Mouse (Mus musculus) kidney, embryonic 14.5 days (tissue): ENCODE results near the gene Hapln4. TPM values are rescaled to one million over a fixed set of nuclear protein-coding genes. Genes with fewer than 3 reads are reported as not detected.
A peak's percentile ranks its signal among the peaks of the same experiment; 100 is the strongest.

Experiments
- ATAC-seq: fragments of 200-750 bp; cut with Nextera tagmentation; 2 replicates; pipeline ENCODE4 v1.8.0; 2017; ENCODE audit warnings: moderate number of reproducible peaks, mild to moderate bottlenecking, moderate TSS enrichment, moderate library complexity; ENCODE audit not compliant: low FRiP score, low TSS enrichment
- H3K27ac ChIP-seq: fragments of 300-500 bp; sonication (generic); 2 replicates; pipeline ENCODE4 v1.5.1; 2014; ENCODE audit warnings: low read depth, mild to moderate bottlenecking, low read length, moderate library complexity, mixed read lengths
- H3K27me3 ChIP-seq: fragments of 300-500 bp; sonication (generic); 2 replicates; pipeline ENCODE4 v1.6.1; 2014; ENCODE audit warnings: mild to moderate bottlenecking, low read length; ENCODE audit not compliant: control insufficient read depth, insufficient read depth
- H3K36me3 ChIP-seq: fragments of 300-500 bp; sonication (generic); 2 replicates; pipeline ENCODE4 v1.6.1; 2014; ENCODE audit warnings: low read length, mixed read lengths; ENCODE audit not compliant: control insufficient read depth, insufficient read depth
- H3K4me1 ChIP-seq: fragments of 300-500 bp; sonication (generic); 2 replicates; pipeline ENCODE4 v1.6.1; 2014; ENCODE audit warnings: low read length, mixed read lengths; ENCODE audit not compliant: control insufficient read depth, insufficient read depth
- H3K4me2 ChIP-seq: fragments of 300-500 bp; sonication (generic); replicated peaks from 2 replicates; pipeline ENCODE4 v1.6.1; 2014; ENCODE audit warnings: low read depth, mild to moderate bottlenecking, low read length
- H3K4me3 ChIP-seq: fragments of 300-500 bp; sonication (generic); 2 replicates; pipeline ENCODE4 v1.5.1; 2014; ENCODE audit warnings: mild to moderate bottlenecking, low read length
- H3K9ac ChIP-seq: fragments of 300-500 bp; sonication (generic); 2 replicates; pipeline ENCODE4 v1.6.1; 2014; ENCODE audit warnings: low read depth, mild to moderate bottlenecking, low read length, moderate library complexity
- H3K9me3 ChIP-seq: fragments of 300-500 bp; sonication (generic); 2 replicates; pipeline ENCODE4 v1.6.1; 2016; ENCODE audit warnings: low read length; ENCODE audit not compliant: control insufficient read depth
- WGBS: fragments of 180-500 bp; shearing (Covaris S2); extraction: QIAGEN DNeasy Blood & Tissue Kit; methylation state at CpG from one replicate; pipeline ENCODE4 v1.1.7; 2014; 5-methylcytosine and 5-hydroxymethylcytosine counted together
- polyA plus RNA-seq: library from polyadenylated mRNA; unstranded; fragments of >200 nt; fragmentation: Nextera tagmentation; extraction: Ambion mirVana; gene quantifications from 2 replicates; pipeline ENCODE4 v1.2.1, GENCODE M21; 2014

Hapln4 gene
- polyA plus RNA-seq, 1 experiment from 2014 or later: not detected

- Histone ChIP-seq H3K4me3 (no peak overlapping the region), H3K4me1 (peaks cover 7% of the 10 kb centered on the region; the same call in 1 of the 2 replicates), H3K9me3 (no peaks in the 10 kb centered on the region), H3K36me3 (peaks cover 32% of the 10 kb centered on the region), H3K27ac (no peak overlapping the region), H3K27me3 (no peaks in the 10 kb centered on the region), H3K9ac (no peak overlapping the region), H3K4me2 (no peak overlapping the region)
- WGBS: 84% methylated on average over 2 of the region's 2 CpGs
- no peak for ATAC-seq
Observed at GRCm38 (mm10) chr8:70071836-70072440, 11.3 kb upstream of the Hapln4 start.

- 8% methylated on average over 24 of the region's 27 CpGs for WGBS
- Histone ChIP-seq H3K4me1 (peaks cover 7% of the 10 kb centered on the region; the same call in 1 of the 2 replicates), H3K9ac (peak within 1 kb of the TSS; percentile 40; the same call in 1 of the 2 replicates), H3K27ac (no peak within 1 kb of the TSS), H3K27me3 (no peaks in the 10 kb centered on the region), H3K4me3 (peak within 1 kb of the TSS; percentile 22), H3K4me2 (peak within 1 kb of the TSS; percentile 45), H3K9me3 (no peaks in the 10 kb centered on the region), H3K36me3 (peaks cover 29% of the 10 kb centered on the region)
- peak; percentile 63 for ATAC-seq
Observed at GRCm38 (mm10) chr8:70072441-70073069, 10.7 kb upstream of the Hapln4 start, which contains the start of gene Tm6sf2. Tm6sf2 (plus strand) TSS chr8:70072924.

DNA sequence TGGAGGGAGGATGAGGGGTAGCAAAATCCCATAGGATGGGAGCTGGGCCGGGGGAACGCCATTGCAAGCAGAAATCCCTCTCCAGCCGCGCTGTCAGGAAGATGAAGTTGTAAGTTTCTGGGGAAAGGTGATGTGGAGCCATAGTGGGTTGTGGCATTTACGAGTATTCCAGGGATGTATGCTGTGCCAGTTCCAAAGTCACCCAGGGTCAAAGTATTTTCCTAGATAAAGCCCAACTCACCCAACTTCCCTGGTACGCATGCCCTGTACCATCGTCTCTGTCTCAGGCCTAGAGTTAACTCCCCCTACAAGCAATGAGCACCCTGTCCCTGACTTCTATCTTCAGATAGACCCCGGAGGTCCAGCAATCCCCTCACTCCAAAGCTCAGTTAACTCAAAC, 10.1 kb upstream of the Hapln4 start:
- peaks cover 26% of the 10 kb centered on the region for H3K36me3 ChIP-seq
- peak overlapping the region; percentile 40; the same call in 1 of the 2 replicates for H3K9ac ChIP-seq
- peaks cover 7% of the 10 kb centered on the region; the same call in 1 of the 2 replicates for H3K4me1 ChIP-seq
- peak overlapping the region; percentile 22 for H3K4me3 ChIP-seq
- no peaks in the 10 kb centered on the region for H3K27me3 ChIP-seq
- H3K4me2 ChIP-seq: peak overlapping the region; percentile 45; the same call in 1 of the 2 replicates
- WGBS: 63% methylated on average over 8 of the region's 8 CpGs
- H3K27ac ChIP-seq: no peak overlapping the region
- no peaks in the 10 kb centered on the region for H3K9me3 ChIP-seq
- no peak for ATAC-seq

GRCm38 (mm10) chr8:70073682-70074081, 9.6 kb upstream of the Hapln4 start:
- no peaks in the 10 kb centered on the region for H3K27me3 ChIP-seq
- no peak overlapping the region for H3K4me2 ChIP-seq
- H3K4me3 ChIP-seq: no peak overlapping the region
- H3K36me3 ChIP-seq: peaks cover 26% of the 10 kb centered on the region
- H3K9ac ChIP-seq: no peak overlapping the region
- H3K4me1 ChIP-seq: peaks cover 7% of the 10 kb centered on the region; the same call in 1 of the 2 replicates
- ATAC-seq: no peak
- WGBS: 91% methylated on average over 1 of the region's 1 CpGs
- no peak overlapping the region for H3K27ac ChIP-seq
- no peaks in the 10 kb centered on the region for H3K9me3 ChIP-seq

- peaks cover 47% of the 10 kb centered on the region for H3K27me3 ChIP-seq
- H3K4me3 ChIP-seq: no peak overlapping the region
- no peaks in the 10 kb centered on the region for H3K36me3 ChIP-seq
- H3K9ac ChIP-seq: no peak overlapping the region
- H3K9me3 ChIP-seq: no peaks in the 10 kb centered on the region
- H3K4me2 ChIP-seq: no peak overlapping the region
- H3K4me1 ChIP-seq: peaks cover 10% of the 10 kb centered on the region; the same call in 1 of the 2 replicates
- ATAC-seq: no peak
- H3K27ac ChIP-seq: no peak overlapping the region
- WGBS: 88% methylated on average over 2 of the region's 2 CpGs
Observed at GRCm38 (mm10) chr8:70081976-70082375, 1.3 kb upstream of the Hapln4 start.

GRCm38 (mm10) chr8:70084191-70085065, 1.2 kb downstream of the Hapln4 start:
- Histone ChIP-seq H3K9ac (no peak overlapping the region), H3K4me2 (peak overlapping the region; percentile 49), H3K27ac (no peak overlapping the region), H3K36me3 (no peaks in the 10 kb centered on the region), H3K4me1 (peaks cover 15% of the 10 kb centered on the region; the same call in 1 of the 2 replicates), H3K27me3 (peaks cover 72% of the 10 kb centered on the region), H3K9me3 (no peaks in the 10 kb centered on the region), H3K4me3 (peak overlapping the region; percentile 34)
- 2% methylated on average over 71 of the region's 71 CpGs for WGBS
- ATAC-seq: peak; percentile 11; the same call in 1 of the 2 replicates

- no peak overlapping the region for H3K4me2 ChIP-seq
- no peak overlapping the region for H3K4me3 ChIP-seq
- no peak overlapping the region for H3K9ac ChIP-seq
- H3K27me3 ChIP-seq: peaks cover 81% of the 10 kb centered on the region
- peaks cover 15% of the 10 kb centered on the region; the same call in 1 of the 2 replicates for H3K4me1 ChIP-seq
- 40% methylated on average over 1 of the region's 1 CpGs for WGBS
- no peaks in the 10 kb centered on the region for H3K9me3 ChIP-seq
- no peak overlapping the region for H3K27ac ChIP-seq
- H3K36me3 ChIP-seq: no peaks in the 10 kb centered on the region
- ATAC-seq: no peak
Observed at GRCm38 (mm10) chr8:70086151-70086550, 2.9 kb downstream of the Hapln4 start.

DNA sequence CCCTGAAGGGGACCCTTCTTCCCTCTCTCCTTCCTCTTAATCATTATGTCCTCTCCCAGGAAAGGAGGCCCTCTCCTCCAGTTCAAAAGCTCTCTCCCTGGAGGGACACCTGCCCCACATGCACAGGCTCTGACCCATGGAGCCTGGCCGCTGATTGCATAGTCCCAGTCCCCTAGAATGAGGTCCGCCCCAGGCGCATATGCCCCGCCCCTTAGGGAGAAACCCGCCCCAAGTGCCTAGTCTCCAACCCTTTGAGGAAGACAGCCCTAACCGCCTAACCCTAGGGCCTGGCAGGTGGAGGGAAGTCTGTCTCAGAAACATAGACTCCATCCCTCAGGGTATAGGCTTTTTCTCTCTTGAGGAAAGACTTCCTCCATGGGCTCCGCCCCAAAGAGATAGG, 4.0 kb downstream of the Hapln4 start:
- no peak for ATAC-seq
- H3K9ac ChIP-seq: no peak overlapping the region
- 4% methylated on average over 7 of the region's 7 CpGs for WGBS
- H3K4me2 ChIP-seq: no peak overlapping the region
- H3K4me3 ChIP-seq: no peak overlapping the region
- no peak overlapping the region for H3K27ac ChIP-seq
- H3K4me1 ChIP-seq: peaks cover 15% of the 10 kb centered on the region; the same call in 1 of the 2 replicates
- peaks cover 86% of the 10 kb centered on the region for H3K27me3 ChIP-seq
- no peaks in the 10 kb centered on the region for H3K36me3 ChIP-seq
- no peaks in the 10 kb centered on the region for H3K9me3 ChIP-seq
